Mouse (Mus musculus): Measurements from ENCODE around the gene Dab1.

GRCm38 (mm10) chr4:104602804-104603203 is 983.6 kb downstream of the Dab1 start:
- TF ChIP-seq CTCF (IDR thresholded peaks at IDR 0.05; ENCODE audit: control insufficient read depth, insufficient read depth, insufficient replicate concordance, low read depth, low read length) (no peak), POLR2A (IDR thresholded peaks at IDR 0.05; ENCODE audit: control insufficient read depth, low read depth, low read length) (no peak)
